ENCODE assay signal across 10 mouse cellular contexts in the genomic region with DNA sequence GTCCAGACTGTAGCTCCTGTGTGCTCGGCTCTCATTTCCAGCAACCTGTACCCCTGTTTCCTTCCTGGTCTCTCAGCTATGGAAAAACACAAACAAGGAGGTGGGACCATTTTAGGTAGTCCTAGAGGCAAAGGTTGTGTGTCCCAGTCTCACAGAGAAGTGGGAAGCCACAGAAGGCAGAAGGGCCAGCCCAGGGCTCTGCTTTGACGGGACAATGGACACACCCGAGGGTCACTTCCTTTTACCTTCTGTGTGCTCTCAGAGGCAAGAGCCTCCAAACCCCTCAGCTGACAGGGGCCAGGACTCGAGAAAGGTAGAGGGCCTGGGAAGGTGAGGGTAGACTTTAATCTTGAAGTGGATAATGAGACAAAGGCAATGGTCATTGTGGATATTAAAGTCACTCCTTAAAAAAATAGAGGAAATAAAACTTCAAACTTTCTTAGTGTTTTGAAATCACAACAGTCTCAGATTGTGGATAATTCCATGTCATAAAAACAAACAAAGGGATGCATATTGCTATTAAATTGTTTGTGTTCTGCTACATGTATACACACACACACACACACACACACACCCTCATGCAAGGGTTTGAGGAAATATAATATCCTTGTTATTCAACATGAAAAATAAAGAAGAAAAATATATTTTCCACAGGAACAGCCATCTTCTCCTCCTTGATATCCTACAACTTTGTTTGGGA.
A peak's percentile ranks its signal among the peaks of the same experiment; 100 is the strongest.
DNase-seq lines count a peak whose midpoint lies in the region; ATAC-seq and TF ChIP-seq lines count a peak whose summit lies in the region.
"Had no signal": no experiment of that assay in that cellular context is flagged by ENCODE, and none has a peak within 500 bp of the region (broad histone marks: within the 10 kb centered on the region; RNA-seq: fewer than 3 reads in every experiment).

No protein-coding gene starts in this region.

- H3K27me3 ChIP-seq in embryonic facial prominence, embryonic 14.5 days (replicated peaks; ENCODE audit: control insufficient read depth, insufficient read depth, low read length): peaks cover 7% of the 10 kb centered on the region; the same call in 1 of the 2 replicates
- H3K27me3 ChIP-seq in intestine, postnatal 0 days (replicated peaks; ENCODE audit: control insufficient read depth, insufficient read depth, low read length): no peaks in the 10 kb centered on the region
- H3K27me3 ChIP-seq in neural tube, embryonic 15.5 days (replicated peaks): peaks cover 9% of the 10 kb centered on the region; the same call in 1 of the 2 replicates

- H3K36me3 ChIP-seq in embryonic facial prominence, embryonic 14.5 days (ENCODE audit: control insufficient read depth, insufficient read depth, low read length): no peaks in the 10 kb centered on the region
- H3K36me3 ChIP-seq in intestine, postnatal 0 days (ENCODE audit: control insufficient read depth, insufficient read depth): no peaks in the 10 kb centered on the region
- H3K36me3 ChIP-seq in neural tube, embryonic 15.5 days: no peaks in the 10 kb centered on the region
- H3K36me3 ChIP-seq: G1E; liver, embryonic 13.5 days had no signal

- ATAC-seq in embryonic facial prominence, embryonic 14.5 days (ENCODE audit: low read depth): peak; percentile 5; the same call in 1 of the 2 replicates
- ATAC-seq in intestine, postnatal 0 days: peak; percentile 17; the same call in 1 of the 2 replicates
- ATAC-seq in neural tube, embryonic 15.5 days (ENCODE audit: low FRiP score): 0 out of 2 replicates have a peak, but pooled peaks have one; percentile 3

- peaks cover 5% of the 10 kb centered on the region; the same call in 1 of the 2 replicates for H3K4me1 ChIP-seq in embryonic facial prominence, embryonic 14.5 days (ENCODE audit: control insufficient read depth, insufficient read depth, low read length)
- no peaks in the 10 kb centered on the region for H3K4me1 ChIP-seq in intestine, postnatal 0 days (replicated peaks; ENCODE audit: control insufficient read depth, insufficient read depth, low read length)
- H3K4me1 ChIP-seq in neural tube, embryonic 15.5 days: no peaks in the 10 kb centered on the region

- H3K9ac ChIP-seq in embryonic facial prominence, embryonic 14.5 days (ENCODE audit: low read depth, low read length): no peak overlapping the region
- H3K9ac ChIP-seq in intestine, postnatal 0 days (ENCODE audit: low read depth, low read length): no peak overlapping the region
- H3K9ac ChIP-seq in neural tube, embryonic 15.5 days (replicated peaks): no peak overlapping the region
- H3K9ac ChIP-seq: liver, embryonic 13.5 days had no signal

- H3K27ac ChIP-seq in embryonic facial prominence, embryonic 14.5 days (replicated peaks; ENCODE audit: low read depth, low read length): no peak overlapping the region
- H3K27ac ChIP-seq in intestine, postnatal 0 days (ENCODE audit: low read depth, low read length): no peak overlapping the region
- no peak overlapping the region for H3K27ac ChIP-seq in neural tube, embryonic 15.5 days (replicated peaks)
- H3K27ac ChIP-seq: heart, adult 2 months; liver, embryonic 13.5 days had no signal

- WGBS in embryonic facial prominence, embryonic 14.5 days: 54% methylated on average over 4 of the region's 4 CpGs
- 52% methylated on average over 4 of the region's 4 CpGs for WGBS in intestine, postnatal 0 days
- 49% methylated on average over 4 of the region's 4 CpGs for WGBS in neural tube, embryonic 15.5 days

- DNase-seq in kidney, postnatal 14 days: peak; percentile 17
- DNase-seq in kidney, adult 11 months: no peak
- DNase-seq in embryonic facial prominence, embryonic 14.5 days (ENCODE audit: low spot score): no peak
- DNase-seq in layer of hippocampus, adult 9-11 months: no peak
- DNase-seq in thymus, adult 18-20 months: no peak

- no peak overlapping the region for H3K4me2 ChIP-seq in embryonic facial prominence, embryonic 14.5 days (ENCODE audit: low read depth, low read length)
- H3K4me2 ChIP-seq in intestine, postnatal 0 days (replicated peaks; ENCODE audit: low read depth): no peak overlapping the region
- H3K4me2 ChIP-seq in neural tube, embryonic 15.5 days: no peak overlapping the region
- H3K4me2 ChIP-seq: liver, embryonic 13.5 days had no signal

- no peak overlapping the region for H3K4me3 ChIP-seq in embryonic facial prominence, embryonic 14.5 days (ENCODE audit: low read depth, low read length)
- H3K4me3 ChIP-seq in intestine, postnatal 0 days (ENCODE audit: low read depth, low read length): no peak overlapping the region
- no peak overlapping the region for H3K4me3 ChIP-seq in neural tube, embryonic 15.5 days (replicated peaks)
- H3K4me3 ChIP-seq: heart, adult 2 months; liver, embryonic 13.5 days had no signal

- TF ChIP-seq CTCF in intestine, postnatal 0 days (IDR thresholded peaks at IDR 0.05; ENCODE audit: low read depth): no peak

- H3K9me3 ChIP-seq in embryonic facial prominence, embryonic 14.5 days (ENCODE audit: control insufficient read depth, low read length): no peaks in the 10 kb centered on the region
- H3K9me3 ChIP-seq in intestine, postnatal 0 days (ENCODE audit: control insufficient read depth): no peaks in the 10 kb centered on the region
- no peaks in the 10 kb centered on the region for H3K9me3 ChIP-seq in neural tube, embryonic 15.5 days (replicated peaks)
- H3K9me3 ChIP-seq: G1E; liver, embryonic 13.5 days had no signal
